7 mouse cellular contexts compared by ENCODE assay signal in genomic region chr8:56550558-56551360, GRCm38 (mm10). TPM values are rescaled to one million over a fixed set of nuclear protein-coding genes. Genes with fewer than 3 reads are reported as not detected.
DNase-seq lines count a peak whose midpoint lies in the region; ATAC-seq lines count a peak whose summit lies in the region.

Gene Cep44, minus strand, starts transcription at chr8:56551047.
Gene Fbxo8, plus strand, starts transcription at chr8:56551090.

- H3K9me3 ChIP-seq in intestine, embryonic 15.5 days = no peaks in the 10 kb centered on the region
- no peaks in the 10 kb centered on the region for H3K9me3 ChIP-seq in midbrain, embryonic 10.5 days (replicated peaks)

- peak; percentile 88 for DNase-seq in adrenal gland, adult 2 months
- DNase-seq in embryo, embryonic 11.5 days (ENCODE audit: low read depth, low spot score) = peak; percentile 69
- peak; percentile 64 to 72 for DNase-seq in gastrocnemius, postnatal 36 days
- DNase-seq in left cerebral cortex, postnatal 25 days (ENCODE audit: low spot score in 2 of 2) = peak; percentile 88 to 91
- DNase-seq in midbrain, embryonic 10.5 days (ENCODE audit: low spot score) = peak; percentile 83
- peak; percentile 76 for DNase-seq in right cerebral cortex, postnatal 4 days

- no peaks in the 10 kb centered on the region for H3K27me3 ChIP-seq in intestine, embryonic 15.5 days (replicated peaks)
- no peaks in the 10 kb centered on the region for H3K27me3 ChIP-seq in midbrain, embryonic 10.5 days (ENCODE audit: low read depth, poor library complexity, severe bottlenecking)

- ATAC-seq in intestine, embryonic 15.5 days = peak; percentile 94

- H3K4me1 ChIP-seq in intestine, embryonic 15.5 days (replicated peaks) = peaks cover 5% of the 10 kb centered on the region; the same call in 1 of the 2 replicates
- peaks cover 16% of the 10 kb centered on the region for H3K4me1 ChIP-seq in midbrain, embryonic 10.5 days

- peak within 1 kb of the TSS; percentile 59 for H3K4me2 ChIP-seq in intestine, embryonic 15.5 days (replicated peaks)

- peak within 1 kb of the TSS; percentile 65 for H3K4me3 ChIP-seq in intestine, embryonic 15.5 days (replicated peaks)
- H3K4me3 ChIP-seq in midbrain, embryonic 10.5 days = peak within 1 kb of the TSS; percentile 94

- under 1% methylated on average over 53 of the region's 53 CpGs for WGBS in intestine, embryonic 15.5 days
- WGBS in midbrain, embryonic 10.5 days = under 1% methylated on average over 53 of the region's 53 CpGs

- peak within 1 kb of the TSS; percentile 80 for H3K27ac ChIP-seq in intestine, embryonic 15.5 days
- peak within 1 kb of the TSS; percentile 94 for H3K27ac ChIP-seq in midbrain, embryonic 10.5 days (replicated peaks)

- H3K9ac ChIP-seq in intestine, embryonic 15.5 days = peak within 1 kb of the TSS; percentile 81

- no peaks in the 10 kb centered on the region for H3K36me3 ChIP-seq in intestine, embryonic 15.5 days
- H3K36me3 ChIP-seq in midbrain, embryonic 10.5 days = peaks cover 5% of the 10 kb centered on the region

- intact Hi-C loops in gastrocnemius, postnatal 36 days (cut with DNase I) = no loop called here
- intact Hi-C loops in left cerebral cortex, postnatal 25 days (cut with DNase I) = no loop called here

RNA-seq across cellular contexts. Expression of gene Cep44, which starts in this region (rescaled TPM):
- 10 to 100 TPM; 16.6 to 18.0 TPM for total RNA-seq in adrenal gland, adult 2 months (2021)
- 3.0 and 4.3 TPM in 2 replicates for polyA plus RNA-seq in adrenal gland, adult 2 months (2012; rRNA removed)
- 1 to 10 TPM; 7.4 to 7.8 TPM for total RNA-seq in gastrocnemius, postnatal 36 days (2021)
- polyA plus RNA-seq in intestine, embryonic 15.5 days (2015; fragmentation: Nextera tagmentation; extraction: Ambion mirVana) = 28.7 and 31.5 TPM in 2 replicates
- total RNA-seq in left cerebral cortex, postnatal 25 days (2021) = 10 to 100 TPM; 20.6 to 24.3 TPM
- polyA plus RNA-seq in midbrain, embryonic 10.5 days (2016; fragmentation: Nextera tagmentation; extraction: Ambion mirVana) = 34.9 and 36.2 TPM in 2 replicates

RNA-seq across cellular contexts. Expression of gene Fbxo8, which starts in this region (rescaled TPM):
- total RNA-seq in adrenal gland, adult 2 months (2021) = 10 to 100 TPM; 45.0 to 53.1 TPM
- polyA plus RNA-seq in adrenal gland, adult 2 months (2012; rRNA removed) = 144 and 149 TPM in 2 replicates
- total RNA-seq in gastrocnemius, postnatal 36 days (2021) = 10 to 100 TPM; 27.3 to 27.6 TPM
- polyA plus RNA-seq in intestine, embryonic 15.5 days (2015; fragmentation: Nextera tagmentation; extraction: Ambion mirVana) = 40.4 and 41.6 TPM in 2 replicates
- total RNA-seq in left cerebral cortex, postnatal 25 days (2021) = 10 to 100 TPM; 37.4 to 41.9 TPM
- 25.0 and 32.2 TPM in 2 replicates for polyA plus RNA-seq in midbrain, embryonic 10.5 days (2016; fragmentation: Nextera tagmentation; extraction: Ambion mirVana)

Comparison
In these comparisons a context has a peak if more than half of its experiments do, and no peak if none do; other contexts are left out.
1. Peak in every context shown above with its lines: DNase-seq, ATAC-seq, H3K4me3 ChIP-seq and H3K27ac ChIP-seq.